Mouse (Mus musculus): Measurements from ENCODE around the gene Hdlbp.
"Not testable (repeated sequence)": the region's sequence is repeated elsewhere in the genome, so short reads cannot be mapped to it uniquely, and the experiment has no call there.

The Hdlbp gene

GRCm38 (mm10) chr1:93478586-93479475, at the start of gene Hdlbp:
Hdlbp (minus strand) TSS chr1:93478815.
- peak; percentile 98 for DNase-seq (ENCODE audit: low read depth, low spot score)

- DNase-seq (ENCODE audit: low read depth, low spot score) = no peak
Measured at GRCm38 (mm10) chr1:93522325-93522724, 43.7 kb upstream of the Hdlbp start.

GRCm38 (mm10) chr1:93521491-93521890, 42.9 kb upstream of the Hdlbp start:
- DNase-seq (ENCODE audit: low read depth, low spot score) = no peak

GRCm38 (mm10) chr1:93513221-93513620, 34.6 kb upstream of the Hdlbp start:
- no peak for DNase-seq (ENCODE audit: low read depth, low spot score)

- no peak for DNase-seq (ENCODE audit: low read depth, low spot score)
Measured at GRCm38 (mm10) chr1:93512351-93512690, 33.7 kb upstream of the Hdlbp start.

GRCm38 (mm10) chr1:93511585-93512350, 33.2 kb upstream of the Hdlbp start, which contains the start of gene Farp2:
Farp2 (plus strand) TSS chr1:93512079.
- peak; percentile 79 for DNase-seq (ENCODE audit: low read depth, low spot score)

- not testable (repeated sequence) for DNase-seq (ENCODE audit: low read depth, low spot score)
Measured at GRCm38 (mm10) chr1:93508576-93508975, 30.0 kb upstream of the Hdlbp start.

- peak; percentile 23 for DNase-seq (ENCODE audit: low read depth, low spot score)
Measured at GRCm38 (mm10) chr1:93506944-93507676, 28.5 kb upstream of the Hdlbp start.

GRCm38 (mm10) chr1:93495312-93495711, 16.7 kb upstream of the Hdlbp start:
- DNase-seq (ENCODE audit: low read depth, low spot score) = no peak

- not testable (repeated sequence) for DNase-seq (ENCODE audit: low read depth, low spot score)
Measured at GRCm38 (mm10) chr1:93486302-93486701, 7.7 kb upstream of the Hdlbp start.

- no peak for DNase-seq (ENCODE audit: low read depth, low spot score)
Measured at GRCm38 (mm10) chr1:93479476-93480083, 965 bp upstream of the Hdlbp start.

- DNase-seq (ENCODE audit: low read depth, low spot score) = peak; percentile 94
Measured at GRCm38 (mm10) chr1:93477758-93478585, 643 bp downstream of the Hdlbp start.

- no peak for DNase-seq (ENCODE audit: low read depth, low spot score)
Measured at GRCm38 (mm10) chr1:93475694-93476093, 2.9 kb downstream of the Hdlbp start.

GRCm38 (mm10) chr1:93468626-93469025, 10.0 kb downstream of the Hdlbp start:
- DNase-seq (ENCODE audit: low read depth, low spot score) = no peak

- DNase-seq (ENCODE audit: low read depth, low spot score) = no peak
Measured at GRCm38 (mm10) chr1:93465746-93466145, 12.9 kb downstream of the Hdlbp start.

- no peak for DNase-seq (ENCODE audit: low read depth, low spot score)
Measured at GRCm38 (mm10) chr1:93465066-93465465, 13.5 kb downstream of the Hdlbp start.

- DNase-seq (ENCODE audit: low read depth, low spot score) = no peak
Measured at GRCm38 (mm10) chr1:93459101-93459500, 19.5 kb downstream of the Hdlbp start.

GRCm38 (mm10) chr1:93458357-93458756, 20.3 kb downstream of the Hdlbp start:
- no peak for DNase-seq (ENCODE audit: low read depth, low spot score)

- DNase-seq (ENCODE audit: low read depth, low spot score) = no peak
Measured at GRCm38 (mm10) chr1:93453721-93454255, 24.8 kb downstream of the Hdlbp start.

- DNase-seq (ENCODE audit: low read depth, low spot score) = not testable (repeated sequence)
Measured at GRCm38 (mm10) chr1:93450118-93450517, 28.5 kb downstream of the Hdlbp start.

All from retina, adult 2 months (tissue).